Mouse (Mus musculus) MEL (cell line): ENCODE results near the gene Mpnd. TPM values are rescaled to one million over a fixed set of nuclear protein-coding genes. Genes with fewer than 3 reads are reported as not detected.

ENCODE experiments used
- DNase-seq: peaks from one replicate; pipeline ENCODE4 v3.0.0; 2011; ENCODE audit warnings: low read depth, low spot score
- H3K27ac ChIP-seq: 2 replicates; pipeline ENCODE4 v1.5.1; 2012; ENCODE audit warnings: low read depth, mild to moderate bottlenecking, control low read depth, low read length, moderate library complexity; ENCODE audit not compliant: control insufficient read depth
- H3K27me3 ChIP-seq, 2 experiments: fragments of 150-350 bp in 1 of 2; sonication (generic) in 1 of 2; 2 replicates each; pipeline ENCODE4 v1.6.1; 2012; ENCODE audit warnings: low read length in 2 of 2, mild to moderate bottlenecking in 2 of 2, improper control_type of control experiment in 1 of 2, moderate library complexity in 1 of 2; ENCODE audit not compliant: insufficient read depth in 2 of 2, control insufficient read depth in 1 of 2
- H3K36me3 ChIP-seq, 2 experiments: 2 replicates each; pipeline ENCODE4 v1.6.1; 2012 to 2014; ENCODE audit warnings: low read length in 2 of 2, improper control_type of control experiment in 1 of 2, inconsistent platforms in 1 of 2, mild to moderate bottlenecking in 1 of 2; ENCODE audit not compliant: insufficient read depth in 2 of 2, control insufficient read depth in 1 of 2
- H3K4me1 ChIP-seq, 2 experiments: fragments of 150-350 bp in 1 of 2; sonication (generic) in 1 of 2; 2 replicates each; pipeline ENCODE4 v1.6.1; 2012; ENCODE audit warnings: low read length in 2 of 2, improper control_type of control experiment in 1 of 2, mild to moderate bottlenecking in 1 of 2; ENCODE audit not compliant: insufficient read depth in 2 of 2, control insufficient read depth in 1 of 2
- H3K4me3 ChIP-seq, 2 experiments: fragments of 150-350 bp in 1 of 2; sonication (generic) in 1 of 2; 2 replicates each; pipeline ENCODE4 v1.5.1; 2012; ENCODE audit warnings: low read depth in 2 of 2, low read length in 2 of 2, mild to moderate bottlenecking in 2 of 2, moderate library complexity in 2 of 2, control low read depth in 1 of 2, improper control_type of control experiment in 1 of 2; ENCODE audit not compliant: control insufficient read depth in 1 of 2, insufficient read depth in 1 of 2
- H3K79me2 ChIP-seq: 2 replicates; pipeline ENCODE4 v1.6.1; 2012; ENCODE audit warnings: mild to moderate bottlenecking, low read length, moderate library complexity; ENCODE audit not compliant: control insufficient read depth, poor library complexity, insufficient read depth
- H3K9ac ChIP-seq: 2 replicates; pipeline ENCODE4 v1.6.1; 2012; ENCODE audit warnings: low read depth, mild to moderate bottlenecking, control low read depth, low read length, moderate library complexity; ENCODE audit not compliant: control insufficient read depth, poor library complexity, severe bottlenecking
- H3K9me3 ChIP-seq: fragments of 150-350 bp; sonication (generic); replicated peaks from 2 replicates; pipeline ENCODE4 v1.6.1; 2012; ENCODE audit warnings: mild to moderate bottlenecking, low read length, improper control_type of control experiment, moderate library complexity; ENCODE audit not compliant: insufficient read depth
- BHLHE40 ChIP-seq: IDR thresholded peaks from 2 replicates; pipeline ENCODE4 v1.6.1; 2012; ENCODE audit warnings: low read depth, mild to moderate bottlenecking, inconsistent platforms, low read length, improper control_type of control experiment, borderline replicate concordance
- CTCF ChIP-seq, 3 experiments: IDR thresholded peaks in 2 of 3; conservative IDR thresholded peaks in 1 of 3; 2 replicates each; pipeline ENCODE4 v1.5.1; 2011 to 2012; ENCODE audit warnings: low read length in 3 of 3, low read depth in 2 of 3, mild to moderate bottlenecking in 2 of 3, improper control_type of control experiment in 1 of 3, inconsistent platforms in 1 of 3, mixed read lengths in 1 of 3, moderate library complexity in 1 of 3; ENCODE audit not compliant: control insufficient read depth in 1 of 3, insufficient read depth in 1 of 3, poor library complexity in 1 of 3, severe bottlenecking in 1 of 3
- EP300 ChIP-seq, 2 experiments: IDR thresholded peaks; 2 replicates each; pipeline ENCODE4 v1.6.1; 2011; ENCODE audit warnings: improper control_type of control experiment in 2 of 2, low read length in 2 of 2, low read depth in 1 of 2, mild to moderate bottlenecking in 1 of 2
- GABPA ChIP-seq: IDR thresholded peaks from 2 replicates; pipeline ENCODE4 v1.6.1; 2012; ENCODE audit warnings: low read depth, mild to moderate bottlenecking, inconsistent platforms, low read length, improper control_type of control experiment, moderate library complexity
- GATA1 ChIP-seq: IDR thresholded peaks from 2 replicates; pipeline ENCODE4 v1.6.1; 2011; ENCODE audit warnings: low read depth, low read length, improper control_type of control experiment
- HCFC1 ChIP-seq: IDR thresholded peaks from 2 replicates; pipeline ENCODE4 v1.6.1; 2012; ENCODE audit warnings: low read depth, mild to moderate bottlenecking, inconsistent platforms, low read length, improper control_type of control experiment, moderate library complexity
- MAX ChIP-seq: IDR thresholded peaks from 2 replicates; pipeline ENCODE4 v1.6.1; 2011; ENCODE audit warnings: low read length, improper control_type of control experiment
- MEF2A ChIP-seq: IDR thresholded peaks from 2 replicates; pipeline ENCODE4 v1.6.1; 2014; ENCODE audit warnings: low read depth, mild to moderate bottlenecking, inconsistent platforms, low read length, improper control_type of control experiment; ENCODE audit not compliant: poor library complexity, insufficient replicate concordance, severe bottlenecking; ENCODE audit errors: extremely low read depth
- MYB ChIP-seq: IDR thresholded peaks from 2 replicates; pipeline ENCODE4 v1.6.1; 2011; ENCODE audit warnings: mild to moderate bottlenecking, low read depth, low read length, improper control_type of control experiment
- POLR2A ChIP-seq, 2 experiments: IDR thresholded peaks; 2 replicates each; pipeline ENCODE4 v1.6.1; 2011 to 2012; ENCODE audit warnings: low read length in 2 of 2, mild to moderate bottlenecking in 2 of 2, control low read depth in 1 of 2, improper control_type of control experiment in 1 of 2, low read depth in 1 of 2, moderate library complexity in 1 of 2; ENCODE audit not compliant: control insufficient read depth in 1 of 2, insufficient read depth in 1 of 2, poor library complexity in 1 of 2
- POLR2AphosphoS2 ChIP-seq: IDR thresholded peaks from 2 replicates; pipeline ENCODE4 v1.6.1; 2011; ENCODE audit warnings: low read length, improper control_type of control experiment
- RAD21 ChIP-seq: IDR thresholded peaks from 2 replicates; pipeline ENCODE4 v1.6.1; 2011; ENCODE audit warnings: mild to moderate bottlenecking, low read depth, low read length, improper control_type of control experiment
- SIN3A ChIP-seq: IDR thresholded peaks from 2 replicates; pipeline ENCODE4 v1.6.1; 2012; ENCODE audit warnings: low read length, improper control_type of control experiment, inconsistent platforms
- SMC3 ChIP-seq: IDR thresholded peaks from 2 replicates; pipeline ENCODE4 v1.6.1; 2011; ENCODE audit warnings: low read depth, low read length, improper control_type of control experiment
- TBP ChIP-seq: IDR thresholded peaks from 2 replicates; pipeline ENCODE4 v1.8.0; 2011; ENCODE audit warnings: low read depth, low read length, improper control_type of control experiment
- TCF12 ChIP-seq: IDR thresholded peaks from 2 replicates; pipeline ENCODE4 v1.6.1; 2014; ENCODE audit warnings: low read depth, mild to moderate bottlenecking, inconsistent platforms, low read length, improper control_type of control experiment, moderate library complexity
- USF1 ChIP-seq: IDR thresholded peaks from 2 replicates; pipeline ENCODE4 v1.6.1; 2014; ENCODE audit warnings: low read depth, mild to moderate bottlenecking, inconsistent platforms, low read length, improper control_type of control experiment, moderate library complexity
- ZKSCAN1 ChIP-seq: IDR thresholded peaks from 2 replicates; pipeline ENCODE4 v1.6.1; 2012; ENCODE audit warnings: low read depth, mild to moderate bottlenecking, inconsistent platforms, low read length, improper control_type of control experiment, moderate library complexity
- ZNF384 ChIP-seq: IDR thresholded peaks from 2 replicates; pipeline ENCODE4 v1.6.1; 2012; ENCODE audit warnings: low read depth, mild to moderate bottlenecking, inconsistent platforms, low read length, improper control_type of control experiment
- polyA plus RNA-seq, 2 experiments: library from polyadenylated mRNA; stranded (reverse) in 1 of 2; unstranded in 1 of 2; fragments of >175 nt in 1 of 2; fragments of >200 nt in 1 of 2; gene quantifications; 2 replicates each; pipeline versions ENCODE4 v1.2.1 to v1.2.4; 2012; ENCODE audit warnings: low replicate concordance in 2 of 2, low read depth in 1 of 2; ENCODE audit not compliant: insufficient read length in 2 of 2, insufficient read depth in 1 of 2, missing spikeins in 1 of 2
- total RNA-seq: library from RNA; depleted of rRNA; stranded (reverse); fragments of 300-350 nt; gene quantifications from 2 replicates; pipeline ENCODE4 v1.2.3, GENCODE M21; 2012

Mpnd gene
- total and polyA plus RNA-seq, 3 experiments: 3.9 to 18.3 TPM; not detected in 1

DNA sequence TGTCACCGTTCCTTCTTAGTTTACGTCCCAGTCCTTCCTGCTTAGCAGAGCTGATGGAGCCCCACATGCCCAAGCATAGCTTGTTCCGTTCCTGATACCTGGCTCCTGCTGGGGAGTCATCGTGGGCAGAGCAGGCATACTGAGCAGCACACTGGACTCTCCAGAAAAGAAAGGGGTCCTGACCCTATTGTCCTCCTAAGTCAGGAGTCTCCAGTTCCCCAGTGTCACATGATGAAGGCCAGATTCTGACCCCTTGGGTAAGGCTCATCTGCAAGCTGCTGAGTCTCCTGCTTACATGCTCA lies 17.4 kb downstream of the Mpnd start:
- Histone ChIP-seq H3K36me3 (peaks cover 0 to 5% of the 10 kb centered on the region in 2 experiments; a peak in 1 of 4 replicates), H3K4me3 (no peak overlapping the region)
- TF ChIP-seq POLR2A (IDR thresholded peaks at IDR 0.05; ENCODE audit: control insufficient read depth in 1 of 2, insufficient read depth in 1 of 2, low read depth in 1 of 2, low read length in 2 of 2, poor library complexity in 1 of 2): no peak
- TF ChIP-seq SIN3A: no peak

DNA sequence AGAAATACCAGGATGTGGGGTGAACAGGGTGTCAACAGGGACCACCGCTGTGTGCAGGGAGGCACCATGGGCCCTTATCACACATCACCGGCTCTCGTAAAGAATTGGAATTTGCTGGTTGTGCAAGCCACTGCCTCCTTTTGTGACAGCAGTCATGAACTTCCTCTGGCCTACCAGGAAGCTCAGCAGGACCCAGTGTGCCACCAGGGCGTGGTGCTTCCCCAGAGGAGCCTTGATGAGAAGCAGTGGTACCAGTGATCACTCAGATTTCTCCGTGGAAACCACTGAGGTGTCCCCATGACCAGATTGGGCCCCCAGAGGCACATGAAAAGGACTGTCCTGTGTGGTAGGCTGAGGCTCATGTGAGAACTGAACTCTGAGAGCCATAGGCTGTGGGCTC lies 17.9 kb downstream of the Mpnd start:
- Histone ChIP-seq H3K4me3 (no peak overlapping the region), H3K79me2 (peaks cover 19% of the 10 kb centered on the region), H3K27me3 (no peaks in the 10 kb centered on the region), H3K27ac (no peak overlapping the region), H3K36me3 (peaks cover 0 to 7% of the 10 kb centered on the region in 2 experiments; a peak in 1 of 4 replicates), H3K9me3 (no peaks in the 10 kb centered on the region), H3K4me1 (no peaks in the 10 kb centered on the region), H3K9ac (no peak overlapping the region)
- no peak for TF ChIP-seq POLR2A (IDR thresholded peaks at IDR 0.05; ENCODE audit: control insufficient read depth in 1 of 2, insufficient read depth in 1 of 2, low read depth in 1 of 2, low read length in 2 of 2, poor library complexity in 1 of 2)
- no peak for TF ChIP-seq SMC3
- TF ChIP-seq CTCF (IDR thresholded peaks at IDR 0.05 in 2 of 3, conservative IDR thresholded peaks at IDR 0.05 in 1 of 3; ENCODE audit: control insufficient read depth in 1 of 3, insufficient read depth in 1 of 3, low read depth in 2 of 3, low read length in 3 of 3, poor library complexity in 1 of 3, severe bottlenecking in 1 of 3): no peak
- TF ChIP-seq MEF2A: no peak
- TF ChIP-seq ZNF384: no peak
- TF ChIP-seq GATA1: no peak
- no peak for TF ChIP-seq TCF12
- TF ChIP-seq ZKSCAN1: no peak
- TF ChIP-seq RAD21: no peak
- TF ChIP-seq MAX: no peak
- no peak for TF ChIP-seq GABPA
- no peak for TF ChIP-seq MYB
- no peak for DNase-seq

More for the DNA sequence above, 17.4 kb downstream of the Mpnd start:
- Histone ChIP-seq H3K9ac (no peak overlapping the region), H3K79me2 (peaks cover 17% of the 10 kb centered on the region), H3K27ac (no peak overlapping the region), H3K9me3 (no peaks in the 10 kb centered on the region), H3K4me1 (no peaks in the 10 kb centered on the region), H3K27me3 (no peaks in the 10 kb centered on the region)
- no peak for DNase-seq

DNA sequence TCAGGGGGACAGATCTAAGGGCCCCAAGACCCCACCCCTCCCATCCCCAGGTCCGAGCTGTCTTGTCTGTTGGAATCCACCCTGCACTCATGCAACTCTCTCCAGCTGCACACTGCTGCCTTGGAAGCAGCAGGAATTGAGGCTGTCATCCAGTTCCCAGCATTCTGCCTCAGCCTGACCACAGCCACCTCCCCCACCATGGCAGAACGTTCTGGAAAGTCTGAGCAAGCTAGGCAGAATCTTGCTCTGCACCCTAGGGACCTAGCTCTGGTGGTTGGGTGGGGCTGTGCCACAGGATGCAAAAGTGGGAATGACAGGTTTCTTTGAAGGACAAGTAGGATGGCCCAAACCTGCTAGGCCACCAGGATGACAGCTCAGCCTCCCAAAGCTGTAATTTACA lies 19.0 kb downstream of the Mpnd start:
- TF ChIP-seq EP300 (IDR thresholded peaks at IDR 0.05; ENCODE audit: low read depth in 1 of 2, low read length in 2 of 2): no peak
- TF ChIP-seq POLR2AphosphoS2: no peak
- TF ChIP-seq MEF2A: no peak
- no peak for TF ChIP-seq USF1
- TF ChIP-seq POLR2A (IDR thresholded peaks at IDR 0.05; ENCODE audit: control insufficient read depth in 1 of 2, insufficient read depth in 1 of 2, low read depth in 1 of 2, low read length in 2 of 2, poor library complexity in 1 of 2): no peak
- TF ChIP-seq TBP: no peak
- TF ChIP-seq BHLHE40: no peak
- TF ChIP-seq HCFC1: no peak
- no peak for TF ChIP-seq MAX
- TF ChIP-seq ZKSCAN1: no peak
- no peak overlapping the region for H3K9ac ChIP-seq
- H3K36me3 ChIP-seq: peaks cover 0 to 12% of the 10 kb centered on the region in 2 experiments; a peak in 2 of 4 replicates
- no peaks in the 10 kb centered on the region for H3K9me3 ChIP-seq
- no peaks in the 10 kb centered on the region for H3K4me1 ChIP-seq
- no peak for DNase-seq
- H3K4me3 ChIP-seq: no peak overlapping the region
- H3K79me2 ChIP-seq: peaks cover 30% of the 10 kb centered on the region
- H3K27ac ChIP-seq: no peak overlapping the region
- H3K27me3 ChIP-seq: no peaks in the 10 kb centered on the region
